Mouse (Mus musculus) Muller cell, postnatal 12 days (primary cell): Measurements from ENCODE around the gene Fadd.
A peak's percentile ranks its signal among the peaks of the same experiment; 100 is the strongest.

ENCODE experiments used
- DNase-seq: peaks from one replicate; pipeline ENCODE4 v3.0.0-alpha.2; 2015; ENCODE audit errors: inconsistent ontology term

Fadd gene

GRCm38 (mm10) chr7:144577876-144578275 is 4.4 kb downstream of the Fadd start:
- peak; percentile 95 for DNase-seq

GRCm38 (mm10) chr7:144572234-144572633 is 10.0 kb downstream of the Fadd start:
- no peak for DNase-seq

- DNase-seq: no peak
These were observed 10.7 kb downstream of the Fadd start for GRCm38 (mm10) chr7:144571598-144571997.

GRCm38 (mm10) chr7:144569428-144569827 is 12.8 kb downstream of the Fadd start:
- peak; percentile 76 for DNase-seq

- DNase-seq: no peak
These were observed 14.2 kb downstream of the Fadd start for GRCm38 (mm10) chr7:144568091-144568490.

GRCm38 (mm10) chr7:144566921-144567682 is 15.2 kb downstream of the Fadd start:
- no peak for DNase-seq

GRCm38 (mm10) chr7:144563456-144564155 is 18.7 kb downstream of the Fadd start:
- DNase-seq: no peak

GRCm38 (mm10) chr7:144562016-144562415 is 20.2 kb downstream of the Fadd start:
- no peak for DNase-seq

- DNase-seq: no peak
These were observed 21.7 kb downstream of the Fadd start for GRCm38 (mm10) chr7:144560594-144560993.

GRCm38 (mm10) chr7:144558552-144558951 is 23.7 kb downstream of the Fadd start:
- no peak for DNase-seq

GRCm38 (mm10) chr7:144554123-144554472 is 28.2 kb downstream of the Fadd start:
- no peak for DNase-seq

GRCm38 (mm10) chr7:144553237-144554122 is 28.8 kb downstream of the Fadd start, which contains the start of gene Ppfia1:
Gene Ppfia1, minus strand, starts transcription at chr7:144553729.
- peak; percentile 98 for DNase-seq

GRCm38 (mm10) chr7:144552274-144552673 is 30.0 kb downstream of the Fadd start:
- no peak for DNase-seq

GRCm38 (mm10) chr7:144550811-144551210 is 31.5 kb downstream of the Fadd start:
- DNase-seq: no peak

GRCm38 (mm10) chr7:144549904-144550566 is 32.2 kb downstream of the Fadd start:
- DNase-seq: no peak

GRCm38 (mm10) chr7:144545231-144545630 is 37.0 kb downstream of the Fadd start:
- DNase-seq: no peak

- DNase-seq: no peak
These were observed 40.9 kb downstream of the Fadd start for GRCm38 (mm10) chr7:144541351-144541750.

GRCm38 (mm10) chr7:144539146-144539545 is 43.1 kb downstream of the Fadd start:
- no peak for DNase-seq

- peak; percentile 50 for DNase-seq
These were observed 44.1 kb downstream of the Fadd start for GRCm38 (mm10) chr7:144538030-144538644.

- no peak for DNase-seq
These were observed 45.9 kb downstream of the Fadd start for GRCm38 (mm10) chr7:144536367-144536766.

- DNase-seq: peak; percentile 88
These were observed 47.5 kb downstream of the Fadd start for GRCm38 (mm10) chr7:144534773-144535172.
